Mouse (Mus musculus) midbrain, embryonic 15.5 days (tissue): ENCODE data around the gene Pigu. TPM values are rescaled to one million over a fixed set of nuclear protein-coding genes. Genes with fewer than 3 reads are reported as not detected.

ENCODE experiments used
- ATAC-seq: fragments of 200-750 bp; cut with Nextera tagmentation; replicated peaks from 2 replicates; pipeline ENCODE4 v1.8.0; 2017; ENCODE audit warnings: moderate TSS enrichment
- H3K27ac ChIP-seq: fragments of 300-500 bp; sonication (generic); 2 replicates; pipeline ENCODE4 v1.5.1; 2015; ENCODE audit warnings: mild to moderate bottlenecking, inconsistent platforms
- H3K27me3 ChIP-seq: fragments of 300-500 bp; sonication (generic); replicated peaks from 2 replicates; pipeline ENCODE4 v1.6.1; 2015; ENCODE audit warnings: inconsistent platforms
- H3K36me3 ChIP-seq: fragments of 300-500 bp; sonication (generic); replicated peaks from 2 replicates; pipeline ENCODE4 v1.6.1; 2015; ENCODE audit warnings: inconsistent platforms
- H3K4me1 ChIP-seq: fragments of 300-500 bp; sonication (generic); 2 replicates; pipeline ENCODE4 v1.6.1; 2015; ENCODE audit warnings: inconsistent platforms
- H3K4me2 ChIP-seq: fragments of 300-500 bp; sonication (generic); 2 replicates; pipeline ENCODE4 v1.6.1; 2015; ENCODE audit warnings: inconsistent platforms, mild to moderate bottlenecking, moderate library complexity
- H3K4me3 ChIP-seq: fragments of 300-500 bp; sonication (generic); 2 replicates; pipeline ENCODE4 v1.5.1; 2015; ENCODE audit warnings: mild to moderate bottlenecking, inconsistent platforms
- H3K9ac ChIP-seq: fragments of 300-500 bp; sonication (generic); 2 replicates; pipeline ENCODE4 v1.6.1; 2015; ENCODE audit warnings: mild to moderate bottlenecking, inconsistent platforms
- H3K9me3 ChIP-seq: fragments of 300-500 bp; sonication (generic); 2 replicates; pipeline ENCODE4 v1.6.1; 2016; ENCODE audit warnings: inconsistent platforms
- WGBS: fragments of 180-500 bp; shearing (Covaris S2); methylation state at CpG from one replicate; pipeline ENCODE4 v1.1.7; 2015; ENCODE audit warnings: mixed read lengths; 5-methylcytosine and 5-hydroxymethylcytosine counted together
- polyA plus RNA-seq: library from polyadenylated mRNA; unstranded; fragments of >200 nt; fragmentation: Nextera tagmentation; extraction: Ambion mirVana; gene quantifications from 2 replicates; pipeline ENCODE4 v1.2.1, GENCODE M21; 2015

The Pigu gene
- polyA plus RNA-seq, 1 experiment from 2014 or later = 63.8 TPM

DNA sequence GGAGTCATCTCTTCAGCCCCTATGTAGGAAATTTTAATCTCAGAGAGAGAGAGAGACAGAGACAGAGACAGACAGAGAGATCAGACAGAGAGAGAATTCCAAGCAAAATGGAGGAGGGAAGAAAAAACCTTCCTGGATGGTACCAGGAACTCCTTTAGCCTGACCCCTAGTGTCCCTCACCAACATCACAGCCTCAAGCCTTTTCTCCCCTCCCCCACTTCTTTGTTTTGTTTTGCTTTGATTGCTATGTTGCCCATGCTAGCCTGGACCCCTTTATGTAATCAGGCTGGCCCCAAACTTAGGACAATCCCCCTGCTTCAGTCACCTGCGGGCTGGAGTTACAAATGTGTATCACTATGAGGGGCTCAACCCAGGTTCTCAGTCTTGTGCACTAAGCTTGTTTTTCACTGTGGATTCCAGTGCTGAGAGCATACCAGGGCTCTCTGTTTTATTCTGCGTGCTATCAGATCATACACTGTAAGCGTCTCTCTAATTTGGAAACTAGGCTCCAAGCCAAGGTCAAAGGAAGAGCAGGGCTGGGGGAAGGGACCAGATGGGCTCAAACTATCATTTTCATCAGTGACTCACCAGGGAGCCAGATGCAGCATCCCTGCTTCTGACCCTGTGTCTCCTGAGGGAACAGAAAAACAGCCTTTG lies 48.2 kb downstream of the Pigu start:
- ATAC-seq = no peak
- no peak overlapping the region for H3K9ac ChIP-seq
- no peak overlapping the region for H3K4me3 ChIP-seq
- H3K4me2 ChIP-seq = no peak overlapping the region
- no peaks in the 10 kb centered on the region for H3K4me1 ChIP-seq
- H3K9me3 ChIP-seq = no peaks in the 10 kb centered on the region
- no peaks in the 10 kb centered on the region for H3K27me3 ChIP-seq
- 31% methylated on average over 3 of the region's 3 CpGs for WGBS
- H3K27ac ChIP-seq = 0 out of 2 replicates have a peak overlapping the region, but pooled peaks have one; percentile 7
- H3K36me3 ChIP-seq = peaks cover 8% of the 10 kb centered on the region; the same call in 1 of the 2 replicates

DNA sequence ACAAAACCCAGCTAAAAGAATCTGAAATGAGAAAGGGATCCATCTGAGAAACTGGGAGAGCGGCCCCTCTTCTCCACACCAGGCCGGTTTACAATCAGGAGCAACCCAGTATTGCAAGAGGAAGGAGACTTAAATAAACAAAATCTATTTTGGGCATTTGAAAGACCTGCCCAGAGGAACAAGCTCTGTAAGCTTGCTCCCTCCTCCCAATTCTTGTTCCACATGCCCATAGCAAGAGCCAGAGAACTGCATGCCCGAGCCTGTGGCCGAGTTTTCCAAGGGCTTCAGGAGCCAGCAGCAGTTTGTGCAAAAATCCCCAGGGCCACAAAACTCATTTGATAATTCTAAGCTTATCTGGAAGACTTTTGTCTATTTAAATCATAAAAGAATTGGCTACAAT lies 57.7 kb downstream of the Pigu start:
- peaks cover 36% of the 10 kb centered on the region; the same call in 1 of the 2 replicates for H3K36me3 ChIP-seq
- no peak overlapping the region for H3K4me3 ChIP-seq
- no peaks in the 10 kb centered on the region for H3K4me1 ChIP-seq
- no peak overlapping the region for H3K27ac ChIP-seq
- H3K9ac ChIP-seq = no peak overlapping the region
- no peaks in the 10 kb centered on the region for H3K9me3 ChIP-seq
- ATAC-seq = no peak
- H3K4me2 ChIP-seq = no peak overlapping the region
- H3K27me3 ChIP-seq = no peaks in the 10 kb centered on the region
- WGBS = 88% methylated on average over 4 of the region's 4 CpGs

DNA sequence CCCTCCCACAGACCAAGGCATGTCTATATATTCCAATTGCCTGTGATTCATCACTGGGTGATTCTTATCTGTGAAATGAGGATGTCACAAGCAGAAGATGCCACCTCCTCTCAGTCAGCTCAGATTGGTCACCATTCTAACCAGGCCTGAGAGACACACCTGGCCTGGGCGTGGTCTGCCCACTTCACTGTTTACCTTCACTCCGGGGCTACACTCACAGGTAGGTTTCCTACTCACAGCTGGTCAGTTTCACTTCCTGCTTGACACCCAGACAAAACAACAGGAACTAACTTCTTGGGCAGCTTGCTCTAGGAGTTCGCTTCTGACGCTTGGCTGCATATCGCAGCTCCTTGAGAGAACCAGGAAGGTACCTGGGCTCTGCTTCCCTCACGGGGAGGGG lies 61.8 kb downstream of the Pigu start:
- ATAC-seq = no peak
- H3K27ac ChIP-seq = no peak overlapping the region
- H3K9me3 ChIP-seq = no peaks in the 10 kb centered on the region
- H3K4me2 ChIP-seq = no peak overlapping the region
- 95% methylated on average over 6 of the region's 6 CpGs for WGBS
- no peaks in the 10 kb centered on the region for H3K4me1 ChIP-seq
- H3K36me3 ChIP-seq = peaks cover 55% of the 10 kb centered on the region
- H3K27me3 ChIP-seq = no peaks in the 10 kb centered on the region
- H3K9ac ChIP-seq = no peak overlapping the region
- H3K4me3 ChIP-seq = no peak overlapping the region

DNA sequence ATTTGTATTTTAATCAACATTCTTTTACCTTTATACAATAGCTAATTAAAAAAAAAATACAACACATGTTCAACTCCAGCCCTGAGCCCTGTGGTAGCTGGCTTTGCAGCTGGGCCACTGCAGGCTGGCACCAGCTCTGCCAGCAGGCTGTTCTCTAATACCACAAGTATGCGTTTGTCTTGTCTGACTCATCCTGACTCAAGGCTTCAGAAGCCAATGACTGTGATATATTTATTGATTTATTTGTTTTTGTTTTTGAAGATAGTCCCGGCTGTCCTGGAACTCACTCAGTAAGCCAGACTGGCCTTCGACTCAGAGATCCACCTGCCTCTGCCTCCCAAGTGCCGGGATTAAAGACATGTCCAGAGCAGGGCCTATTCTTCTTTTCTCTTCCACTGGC lies 63.3 kb downstream of the Pigu start:
- Histone ChIP-seq H3K9ac (no peak overlapping the region), H3K4me3 (no peak overlapping the region), H3K27ac (no peak overlapping the region), H3K4me1 (no peaks in the 10 kb centered on the region), H3K4me2 (no peak overlapping the region), H3K27me3 (no peaks in the 10 kb centered on the region), H3K36me3 (peaks cover 52% of the 10 kb centered on the region), H3K9me3 (no peaks in the 10 kb centered on the region)
- 95% methylated on average over 4 of the region's 4 CpGs for WGBS
- ATAC-seq = no peak

DNA sequence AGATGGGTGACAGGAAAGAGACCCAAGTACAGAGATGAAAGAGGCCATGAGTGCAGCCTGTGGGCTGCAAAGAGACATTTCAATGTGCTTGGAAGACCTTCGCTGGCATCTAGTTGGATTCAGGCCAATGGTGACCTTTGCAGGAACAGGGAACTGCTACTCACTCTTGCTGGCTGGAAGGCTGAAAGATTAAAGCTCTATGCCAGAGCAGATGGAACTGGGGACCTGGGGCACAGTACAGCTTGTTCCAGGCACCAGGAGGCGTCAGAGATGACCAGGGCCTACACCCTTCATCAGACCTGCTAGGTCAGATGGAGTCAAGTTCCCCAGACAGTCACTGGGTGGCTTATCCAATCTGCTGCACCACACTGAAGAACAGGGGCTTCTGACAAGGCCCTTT lies 63.8 kb downstream of the Pigu start:
- H3K27me3 ChIP-seq = no peaks in the 10 kb centered on the region
- no peaks in the 10 kb centered on the region for H3K9me3 ChIP-seq
- no peak overlapping the region for H3K4me3 ChIP-seq
- no peak overlapping the region for H3K27ac ChIP-seq
- peaks cover 47% of the 10 kb centered on the region for H3K36me3 ChIP-seq
- no peak overlapping the region for H3K9ac ChIP-seq
- no peak for ATAC-seq
- WGBS = 91% methylated on average over 2 of the region's 2 CpGs
- no peak overlapping the region for H3K4me2 ChIP-seq
- no peaks in the 10 kb centered on the region for H3K4me1 ChIP-seq

DNA sequence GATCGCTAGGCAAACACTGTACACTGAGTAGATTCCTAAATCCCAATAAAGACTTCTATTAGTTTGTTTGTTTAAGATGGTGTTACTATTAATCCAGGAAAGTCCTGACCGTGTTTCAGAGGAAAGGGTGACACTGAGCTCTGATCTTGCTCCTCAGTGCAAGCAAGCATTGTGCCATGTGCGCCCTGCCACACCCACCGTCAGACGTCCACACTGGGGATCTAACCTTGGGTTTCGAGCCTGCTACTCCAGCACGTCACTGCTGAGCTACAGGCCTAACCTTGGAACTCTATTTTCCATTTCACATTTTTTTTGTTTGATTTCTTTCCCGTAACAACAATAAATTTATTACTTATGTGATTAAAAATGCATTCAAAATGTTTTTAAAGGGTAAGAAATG lies 67.2 kb downstream of the Pigu start:
- no peak overlapping the region for H3K4me3 ChIP-seq
- H3K27me3 ChIP-seq = no peaks in the 10 kb centered on the region
- H3K36me3 ChIP-seq = peaks cover 22% of the 10 kb centered on the region
- no peak overlapping the region for H3K4me2 ChIP-seq
- H3K4me1 ChIP-seq = no peaks in the 10 kb centered on the region
- no peaks in the 10 kb centered on the region for H3K9me3 ChIP-seq
- H3K9ac ChIP-seq = no peak overlapping the region
- 94% methylated on average over 8 of the region's 8 CpGs for WGBS
- no peak for ATAC-seq
- no peak overlapping the region for H3K27ac ChIP-seq

DNA sequence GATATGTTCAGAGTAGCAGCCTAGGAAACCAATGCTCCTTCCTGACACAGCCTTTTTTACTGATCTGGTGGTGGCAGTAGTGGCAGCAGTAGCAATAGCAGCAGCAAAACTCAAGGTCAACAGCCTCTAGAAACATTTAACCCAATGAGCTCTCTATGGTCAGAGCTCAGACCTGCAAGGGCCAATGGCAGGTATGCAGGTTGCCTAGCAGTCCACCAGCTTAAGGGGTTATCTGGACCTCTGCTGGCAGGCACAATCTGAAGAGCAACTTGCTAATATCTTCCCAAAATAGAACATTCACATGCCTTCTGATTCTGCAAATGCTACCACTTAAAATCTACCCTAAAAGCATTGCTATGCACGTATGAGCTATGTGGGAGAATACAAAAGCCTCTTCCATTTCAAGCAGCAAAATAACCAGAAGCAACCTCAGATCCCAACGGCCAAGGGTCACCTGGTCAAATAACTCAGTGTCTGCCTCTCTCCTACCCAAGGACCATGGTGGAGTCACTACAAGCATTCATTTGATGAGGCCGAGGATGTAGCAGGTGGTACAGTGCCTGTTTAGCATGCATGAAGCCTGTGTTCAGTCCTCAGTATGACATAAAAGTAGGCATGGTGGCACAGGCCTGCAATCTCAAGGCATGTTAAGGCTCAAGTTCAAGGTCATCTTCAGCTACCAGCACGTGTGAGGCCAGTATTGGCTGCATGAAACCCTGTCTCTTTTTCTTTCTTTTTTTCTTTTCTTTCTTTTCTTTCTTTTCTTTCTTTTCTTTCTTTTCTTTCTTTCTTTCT lies 69.6 kb downstream of the Pigu start:
- Histone ChIP-seq H3K27me3 (no peaks in the 10 kb centered on the region), H3K27ac (no peak overlapping the region), H3K4me3 (no peak overlapping the region), H3K4me2 (no peak overlapping the region), H3K9ac (no peak overlapping the region), H3K36me3 (peaks cover 19% of the 10 kb centered on the region), H3K9me3 (no peaks in the 10 kb centered on the region), H3K4me1 (no peaks in the 10 kb centered on the region)
- WGBS = 93% methylated on average over 4 of the region's 4 CpGs
- ATAC-seq = no peak

DNA sequence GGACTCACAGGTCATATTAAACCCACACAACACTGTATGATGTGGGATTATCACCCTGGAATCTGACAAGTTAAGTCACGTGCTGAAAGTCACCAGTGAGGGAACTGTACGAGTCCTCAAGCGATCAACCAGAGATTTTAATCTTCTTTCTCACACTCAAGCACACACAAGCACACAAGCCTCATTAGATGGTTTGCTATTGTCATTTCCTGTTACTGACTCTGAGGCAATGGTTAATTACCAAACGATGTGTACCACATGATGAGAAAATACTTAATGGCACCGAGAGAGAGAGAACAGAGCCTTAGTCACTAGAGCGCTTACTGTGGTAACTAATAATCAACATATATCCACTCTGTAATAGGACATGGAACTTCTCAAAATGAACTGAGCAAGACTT lies 71.5 kb downstream of the Pigu start:
- 91% methylated on average over 6 of the region's 6 CpGs for WGBS
- no peak for ATAC-seq
- Histone ChIP-seq H3K4me2 (no peak overlapping the region), H3K36me3 (peaks cover 6% of the 10 kb centered on the region; the same call in 1 of the 2 replicates), H3K9ac (no peak overlapping the region), H3K4me3 (no peak overlapping the region), H3K27me3 (no peaks in the 10 kb centered on the region), H3K27ac (no peak overlapping the region), H3K9me3 (no peaks in the 10 kb centered on the region), H3K4me1 (no peaks in the 10 kb centered on the region)

DNA sequence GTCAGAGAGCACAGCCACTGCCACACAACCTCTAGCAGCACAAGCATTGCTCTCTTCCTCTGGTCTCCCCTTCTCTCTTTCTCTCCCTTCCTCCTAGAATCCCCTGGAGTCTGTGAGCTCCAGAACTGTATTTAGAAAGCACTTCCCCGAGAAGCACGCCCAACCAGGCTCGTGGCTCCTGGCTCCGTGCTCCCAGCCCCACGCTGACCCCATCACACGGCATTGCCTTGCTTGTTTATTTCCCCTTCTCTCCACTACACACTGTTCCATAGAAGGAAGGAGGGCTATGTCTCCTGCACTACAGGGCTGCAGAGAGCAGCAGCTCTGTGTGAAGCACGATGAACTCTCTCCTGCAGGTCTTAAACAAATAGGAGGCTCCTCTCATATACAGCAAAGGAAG lies 72.6 kb downstream of the Pigu start:
- H3K9me3 ChIP-seq = no peaks in the 10 kb centered on the region
- WGBS = 91% methylated on average over 7 of the region's 7 CpGs
- 0 out of 2 replicates have a peak, but pooled peaks cover 1% of the 10 kb centered on the region for H3K36me3 ChIP-seq
- H3K9ac ChIP-seq = no peak overlapping the region
- no peaks in the 10 kb centered on the region for H3K4me1 ChIP-seq
- no peaks in the 10 kb centered on the region for H3K27me3 ChIP-seq
- no peak overlapping the region for H3K4me3 ChIP-seq
- no peak overlapping the region for H3K27ac ChIP-seq
- no peak overlapping the region for H3K4me2 ChIP-seq
- no peak for ATAC-seq

DNA sequence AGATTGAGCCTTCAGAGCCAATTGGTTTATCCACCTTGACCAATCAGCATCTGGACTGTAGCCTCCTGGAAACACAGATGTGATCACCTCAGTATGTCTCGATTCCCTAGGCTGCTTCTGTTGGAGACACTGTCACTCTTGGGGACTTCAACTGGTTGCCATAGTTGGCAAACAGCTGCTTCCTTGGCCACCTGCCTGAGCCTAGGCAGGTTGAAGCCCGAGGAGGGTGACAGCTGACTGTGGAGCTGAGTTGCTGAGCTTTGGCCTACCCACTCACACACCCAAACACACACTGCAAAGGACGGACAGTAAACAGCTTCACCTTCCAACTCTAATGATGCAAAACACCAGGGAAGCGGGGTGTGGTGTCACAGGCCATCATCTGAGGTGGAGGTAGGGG lies 73.4 kb downstream of the Pigu start:
- Histone ChIP-seq H3K9me3 (no peaks in the 10 kb centered on the region), H3K36me3 (0 out of 2 replicates have a peak, but pooled peaks cover 2% of the 10 kb centered on the region), H3K4me3 (no peak overlapping the region), H3K4me1 (no peaks in the 10 kb centered on the region), H3K9ac (no peak overlapping the region), H3K27me3 (no peaks in the 10 kb centered on the region), H3K27ac (no peak overlapping the region), H3K4me2 (no peak overlapping the region)
- ATAC-seq = no peak
- 91% methylated on average over 4 of the region's 4 CpGs for WGBS

DNA sequence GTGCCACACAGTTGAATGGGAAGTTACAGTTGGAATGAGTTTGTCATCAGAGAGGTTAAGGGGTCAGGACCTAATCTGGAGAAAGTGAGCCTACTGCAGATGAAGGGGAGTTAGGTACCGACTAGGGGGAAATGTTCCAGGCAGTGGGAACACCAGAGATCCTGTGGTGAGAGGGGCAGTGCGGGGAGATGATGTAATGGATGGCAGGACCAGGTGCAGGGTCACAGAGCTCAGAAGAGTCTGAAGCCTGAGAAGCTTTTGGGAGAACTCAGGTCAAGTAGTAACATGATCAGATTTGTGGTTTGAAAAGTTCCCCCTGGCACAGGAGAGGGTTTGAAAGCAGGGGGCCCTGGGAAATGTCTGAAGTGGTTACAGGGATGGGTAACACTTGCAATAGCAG lies 77.1 kb downstream of the Pigu start:
- ATAC-seq = no peak
- Histone ChIP-seq H3K9ac (no peak overlapping the region), H3K27me3 (no peaks in the 10 kb centered on the region), H3K4me2 (no peak overlapping the region), H3K4me1 (peaks cover 18% of the 10 kb centered on the region), H3K9me3 (no peaks in the 10 kb centered on the region), H3K36me3 (0 out of 2 replicates have a peak, but pooled peaks cover 6% of the 10 kb centered on the region), H3K27ac (no peak overlapping the region), H3K4me3 (no peak overlapping the region)
- 78% methylated on average over 2 of the region's 2 CpGs for WGBS

DNA sequence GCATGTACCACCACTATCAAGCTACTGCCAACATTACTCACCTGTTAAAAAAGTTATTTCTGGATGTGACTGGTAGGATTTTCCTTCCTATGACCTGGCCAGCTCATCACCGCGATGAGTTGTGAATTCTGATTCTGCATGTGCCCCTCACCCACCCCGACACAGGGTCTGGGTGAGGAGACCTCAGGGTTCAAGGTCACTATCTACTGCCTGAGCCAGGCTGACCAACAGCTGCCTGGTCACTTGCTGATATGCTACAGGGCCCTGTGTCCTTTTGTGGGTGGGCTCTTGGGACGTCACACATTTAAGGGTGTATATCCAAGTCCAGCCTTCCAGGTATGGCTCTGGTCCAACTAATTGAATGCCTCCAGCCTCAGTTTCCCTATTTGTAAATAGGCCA lies 78.1 kb downstream of the Pigu start:
- Histone ChIP-seq H3K4me3 (no peak overlapping the region), H3K9me3 (no peaks in the 10 kb centered on the region), H3K27me3 (no peaks in the 10 kb centered on the region), H3K36me3 (0 out of 2 replicates have a peak, but pooled peaks cover 6% of the 10 kb centered on the region), H3K9ac (no peak overlapping the region), H3K4me2 (no peak overlapping the region), H3K4me1 (peaks cover 18% of the 10 kb centered on the region), H3K27ac (no peak overlapping the region)
- no peak for ATAC-seq
- 92% methylated on average over 4 of the region's 4 CpGs for WGBS

DNA sequence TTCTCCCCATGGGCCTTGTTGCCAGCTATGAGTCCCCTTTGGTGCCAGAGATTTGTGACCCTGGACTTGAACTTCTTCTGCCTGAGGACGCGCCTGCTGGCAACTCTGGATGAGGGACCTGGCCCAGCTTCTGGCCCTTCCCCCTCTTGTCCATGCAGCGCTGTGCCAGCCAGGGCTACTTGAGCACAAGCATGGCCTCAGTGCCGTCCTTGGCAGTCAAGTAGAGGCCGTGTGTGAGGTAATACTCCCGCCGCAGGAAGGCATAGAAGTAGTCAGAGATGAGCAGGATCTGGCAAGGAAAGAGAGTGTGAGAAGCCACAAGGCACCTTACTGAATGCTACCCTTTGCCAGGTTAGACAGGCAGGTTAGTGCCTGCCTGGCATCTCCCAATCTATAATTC lies 78.9 kb downstream of the Pigu start:
- Histone ChIP-seq H3K4me1 (peaks cover 18% of the 10 kb centered on the region), H3K9ac (no peak overlapping the region), H3K4me2 (no peak overlapping the region), H3K27me3 (no peaks in the 10 kb centered on the region), H3K36me3 (0 out of 2 replicates have a peak, but pooled peaks cover 6% of the 10 kb centered on the region), H3K4me3 (no peak overlapping the region), H3K27ac (no peak overlapping the region), H3K9me3 (no peaks in the 10 kb centered on the region)
- no peak for ATAC-seq
- 87% methylated on average over 7 of the region's 7 CpGs for WGBS
